Mouse (Mus musculus) embryonic facial prominence, embryonic 12.5 days (tissue): ENCODE results near the gene Gm49387. TPM values are rescaled to one million over a fixed set of nuclear protein-coding genes. Genes with fewer than 3 reads are reported as not detected.

Experiments used
- ATAC-seq: fragments of 200-750 bp; cut with Nextera tagmentation; 2 replicates; pipeline ENCODE4 v1.8.0; 2017; ENCODE audit not compliant: insufficient number of reproducible peaks, insufficient read depth, low FRiP score, low TSS enrichment
- H3K27ac ChIP-seq: fragments of 300-500 bp; sonication (generic); 2 replicates; pipeline ENCODE4 v1.5.1; 2016; ENCODE audit warnings: mild to moderate bottlenecking
- H3K27me3 ChIP-seq: fragments of 300-500 bp; sonication (generic); 2 replicates; pipeline ENCODE4 v1.6.1; 2016; ENCODE audit warnings: mild to moderate bottlenecking, moderate library complexity
- H3K36me3 ChIP-seq: fragments of 300-500 bp; sonication (generic); 2 replicates; pipeline ENCODE4 v1.6.1; 2016; ENCODE audit warnings: mild to moderate bottlenecking
- H3K4me1 ChIP-seq: fragments of 300-500 bp; sonication (generic); 2 replicates; pipeline ENCODE4 v1.6.1; 2016
- H3K4me2 ChIP-seq: fragments of 300-500 bp; sonication (generic); replicated peaks from 2 replicates; pipeline ENCODE4 v1.6.1; 2016; ENCODE audit warnings: mild to moderate bottlenecking, moderate library complexity
- H3K4me3 ChIP-seq: fragments of 300-500 bp; sonication (generic); 2 replicates; pipeline ENCODE4 v1.5.1; 2016; ENCODE audit warnings: mild to moderate bottlenecking
- H3K9ac ChIP-seq: fragments of 300-500 bp; sonication (generic); 2 replicates; pipeline ENCODE4 v1.6.1; 2016; ENCODE audit warnings: mild to moderate bottlenecking, moderate library complexity
- H3K9me3 ChIP-seq: fragments of 300-500 bp; sonication (generic); 2 replicates; pipeline ENCODE4 v1.6.1; 2016; ENCODE audit warnings: mild to moderate bottlenecking, moderate library complexity
- WGBS: fragments of 180-500 bp; shearing (Covaris S2); methylation state at CpG from one replicate; pipeline ENCODE4 v1.1.7; 2016; 5-methylcytosine and 5-hydroxymethylcytosine counted together
- polyA plus RNA-seq: library from polyadenylated mRNA; unstranded; fragments of >200 nt; fragmentation: Nextera tagmentation; extraction: Ambion mirVana; gene quantifications from 2 replicates; pipeline ENCODE4 v1.2.1, GENCODE M21; 2016

The Gm49387 gene
- polyA plus RNA-seq, 1 experiment from 2014 or later = 2.3 TPM

DNA sequence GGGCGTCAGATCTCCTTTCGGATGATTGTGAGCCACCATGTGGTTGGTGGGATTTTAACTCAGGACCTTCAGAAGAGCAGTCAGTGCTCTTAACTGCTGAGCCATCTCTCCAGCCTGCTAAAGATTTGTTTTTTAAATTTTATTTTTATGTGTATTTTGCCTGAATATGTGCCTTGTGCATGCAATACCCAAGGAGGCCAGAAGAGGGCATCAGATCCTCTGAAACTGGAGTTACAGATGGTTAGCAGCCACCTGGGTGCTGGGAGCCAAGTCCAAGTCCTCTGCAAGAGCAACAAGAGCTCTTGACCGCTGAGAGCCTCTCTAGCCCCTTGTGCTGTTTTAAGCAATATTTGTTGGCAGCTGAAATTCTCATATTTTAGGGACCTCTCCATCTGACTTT, 9.7 kb upstream of the Gm49387 start:
- Histone ChIP-seq H3K27me3 (no peaks in the 10 kb centered on the region), H3K27ac (no peak overlapping the region), H3K4me1 (no peaks in the 10 kb centered on the region), H3K9ac (no peak overlapping the region), H3K4me2 (no peak overlapping the region), H3K9me3 (no peaks in the 10 kb centered on the region), H3K4me3 (no peak overlapping the region), H3K36me3 (no peaks in the 10 kb centered on the region)
- ATAC-seq = no peak
- WGBS = 95% methylated on average over 3 of the region's 3 CpGs

DNA sequence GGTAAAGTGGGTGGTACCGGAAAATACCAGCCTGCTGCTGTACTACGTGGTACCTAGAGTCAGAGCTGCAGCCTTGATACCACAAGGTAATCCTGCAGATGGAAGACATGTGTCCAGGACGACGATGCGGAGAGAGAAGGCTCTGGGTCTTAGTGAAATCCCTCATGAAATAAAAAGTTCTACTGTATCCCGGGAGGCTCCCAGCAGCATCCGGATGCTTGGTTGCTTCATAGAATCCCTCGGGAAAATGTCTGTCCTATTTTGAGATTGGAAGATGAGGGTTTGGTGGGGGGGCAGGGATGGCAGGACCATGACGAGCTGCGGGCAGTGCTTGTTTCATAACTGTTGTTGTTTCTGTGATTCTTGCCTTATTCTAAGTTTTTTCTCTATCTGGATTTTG, 7.3 kb upstream of the Gm49387 start:
- Histone ChIP-seq H3K27me3 (no peaks in the 10 kb centered on the region), H3K27ac (no peak overlapping the region), H3K9ac (no peak overlapping the region), H3K9me3 (no peaks in the 10 kb centered on the region), H3K36me3 (no peaks in the 10 kb centered on the region), H3K4me2 (no peak overlapping the region), H3K4me3 (no peak overlapping the region), H3K4me1 (no peaks in the 10 kb centered on the region)
- ATAC-seq = no peak
- 85% methylated on average over 10 of the region's 10 CpGs for WGBS

- 88% methylated on average over 7 of the region's 7 CpGs for WGBS
- Histone ChIP-seq H3K27ac (no peak overlapping the region), H3K9me3 (no peaks in the 10 kb centered on the region), H3K9ac (no peak overlapping the region), H3K36me3 (no peaks in the 10 kb centered on the region), H3K4me1 (peaks cover 6% of the 10 kb centered on the region; the same call in 1 of the 2 replicates), H3K4me3 (no peak overlapping the region), H3K27me3 (no peaks in the 10 kb centered on the region), H3K4me2 (no peak overlapping the region)
- ATAC-seq = no peak
Observed at GRCm38 (mm10) chr14:31645920-31646319, 5.2 kb upstream of the Gm49387 start.

DNA sequence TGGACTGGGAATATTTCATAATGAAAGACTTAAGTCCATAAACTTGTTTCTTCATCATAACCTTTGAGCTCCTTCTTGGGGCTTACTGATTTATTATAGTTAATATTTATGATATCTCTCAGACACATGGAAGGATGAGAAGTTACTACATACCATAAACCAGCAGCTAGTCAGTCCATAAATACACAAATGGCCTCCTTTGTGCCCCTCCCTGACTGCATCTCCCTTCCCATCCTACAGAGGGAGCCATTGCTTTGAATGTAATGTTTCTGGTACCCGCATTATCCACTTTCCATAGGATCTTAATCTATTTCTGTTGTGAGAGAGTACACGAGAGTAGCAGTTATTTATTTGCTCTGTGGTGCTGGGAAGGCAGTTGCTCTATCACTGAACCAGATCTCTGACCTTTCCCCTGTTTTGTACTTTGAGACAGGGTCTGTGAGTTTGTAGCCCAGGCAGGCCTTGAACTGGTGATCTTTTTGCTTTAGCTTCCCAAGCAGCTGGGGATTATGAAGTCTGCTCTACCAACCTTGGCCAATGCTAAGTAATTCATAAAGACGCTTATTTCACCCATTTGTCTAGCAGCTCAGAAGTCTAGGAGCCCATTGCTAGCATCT, 4.4 kb upstream of the Gm49387 start:
- Histone ChIP-seq H3K4me1 (peaks cover 8% of the 10 kb centered on the region; the same call in 1 of the 2 replicates), H3K9me3 (no peaks in the 10 kb centered on the region), H3K36me3 (no peaks in the 10 kb centered on the region), H3K4me3 (no peak overlapping the region), H3K27ac (no peak overlapping the region), H3K4me2 (no peak overlapping the region), H3K27me3 (no peaks in the 10 kb centered on the region), H3K9ac (no peak overlapping the region)
- ATAC-seq = no peak
- 63% methylated on average over 3 of the region's 3 CpGs for WGBS

DNA sequence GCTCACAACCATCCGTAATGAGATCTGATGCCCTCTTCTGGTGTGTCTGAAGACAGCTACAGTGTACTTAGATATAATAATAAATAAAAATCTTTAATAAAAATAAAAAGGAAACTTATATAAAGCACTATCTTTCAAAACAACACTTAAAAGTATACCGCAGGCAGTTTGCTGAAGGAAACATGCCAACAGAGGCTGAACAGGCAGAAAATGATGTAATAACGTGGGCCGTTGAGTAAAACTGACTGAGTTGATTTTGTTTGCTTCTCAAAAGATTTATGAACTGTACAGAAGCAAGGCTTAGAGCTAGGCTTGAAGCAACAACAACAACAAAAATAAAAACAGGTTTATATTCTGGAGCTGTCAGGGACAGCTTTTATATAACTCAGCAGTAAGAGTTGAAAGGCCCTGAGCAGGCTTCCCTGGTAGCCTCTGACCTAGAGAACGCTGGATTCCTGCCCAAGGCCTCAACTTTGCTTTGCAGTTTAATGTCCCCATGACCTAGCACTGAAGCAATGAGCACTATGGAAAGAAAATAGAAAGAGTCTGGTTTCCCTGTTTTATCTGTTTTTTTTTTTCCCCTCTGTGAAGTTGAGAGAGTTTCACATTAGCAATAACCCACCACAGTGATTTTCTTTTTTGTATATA, 3.6 kb upstream of the Gm49387 start:
- Histone ChIP-seq H3K27ac (no peak overlapping the region), H3K36me3 (no peaks in the 10 kb centered on the region), H3K4me2 (no peak overlapping the region), H3K4me3 (no peak overlapping the region), H3K9ac (no peak overlapping the region), H3K9me3 (no peaks in the 10 kb centered on the region), H3K4me1 (peaks cover 10% of the 10 kb centered on the region; the same call in 1 of the 2 replicates), H3K27me3 (no peaks in the 10 kb centered on the region)
- no peak for ATAC-seq
- WGBS = 87% methylated on average over 5 of the region's 5 CpGs

- Histone ChIP-seq H3K9ac (peak overlapping the region; percentile 60), H3K27me3 (no peaks in the 10 kb centered on the region), H3K36me3 (no peaks in the 10 kb centered on the region), H3K4me1 (peaks cover 10% of the 10 kb centered on the region; the same call in 1 of the 2 replicates), H3K4me3 (peak overlapping the region; percentile 52), H3K9me3 (no peaks in the 10 kb centered on the region), H3K27ac (peak overlapping the region; percentile 86; the same call in 1 of the 2 replicates), H3K4me2 (peak overlapping the region; percentile 81)
- 70% methylated on average over 9 of the region's 9 CpGs for WGBS
- no peak for ATAC-seq
Observed at GRCm38 (mm10) chr14:31641506-31642155, 953 bp upstream of the Gm49387 start.

DNA sequence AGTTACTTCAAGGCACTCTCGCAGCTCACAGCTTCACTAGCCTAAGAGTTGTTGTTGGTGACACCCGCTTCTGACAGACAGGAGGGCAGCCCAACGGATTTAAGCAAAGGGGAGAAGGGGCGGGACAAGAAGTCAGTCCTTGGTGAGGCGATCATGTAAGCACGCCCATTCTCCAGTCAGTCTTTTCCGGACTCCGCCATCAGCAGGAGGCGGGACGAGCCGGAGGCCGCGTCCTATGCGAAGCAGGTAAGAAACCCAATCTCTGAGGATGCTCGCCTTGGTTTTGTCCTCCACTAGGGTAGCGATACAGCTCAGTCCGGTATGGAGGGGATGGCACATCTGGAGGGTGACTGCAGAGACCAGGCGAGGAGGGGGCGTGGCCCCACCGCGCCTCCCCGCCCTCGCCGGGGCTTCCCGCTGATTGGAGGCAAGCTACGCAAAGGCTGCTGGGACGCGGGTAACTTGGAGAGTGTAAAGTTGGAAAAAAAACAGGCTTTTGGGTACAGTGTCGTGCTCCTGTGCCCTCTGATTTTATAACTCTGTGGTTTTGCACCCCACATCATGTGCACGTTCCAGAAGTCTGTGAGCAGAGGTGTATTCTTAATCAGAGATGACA, 320 bp upstream of the Gm49387 start, which contains the start of the genes Btd and Hacl1:
TSS of gene Btd (plus strand) at position 139 of the 616 bp plus-strand sequence.
TSS of gene Hacl1 (minus strand) at position 397 of the 616 bp plus-strand sequence.
- Histone ChIP-seq H3K4me1 (peaks cover 10% of the 10 kb centered on the region; the same call in 1 of the 2 replicates), H3K4me2 (peak within 1 kb of the TSS; percentile 81), H3K4me3 (peak within 1 kb of the TSS; percentile 52), H3K27me3 (no peaks in the 10 kb centered on the region), H3K27ac (peak within 1 kb of the TSS; percentile 86), H3K9me3 (no peaks in the 10 kb centered on the region), H3K9ac (peak within 1 kb of the TSS; percentile 60), H3K36me3 (no peaks in the 10 kb centered on the region)
- 0% methylated on average over 30 of the region's 30 CpGs for WGBS
- peak; percentile 98 for ATAC-seq

- no peak for ATAC-seq
- Histone ChIP-seq H3K9me3 (no peaks in the 10 kb centered on the region), H3K27me3 (no peaks in the 10 kb centered on the region), H3K9ac (no peak overlapping the region), H3K36me3 (no peaks in the 10 kb centered on the region), H3K4me3 (no peak overlapping the region), H3K27ac (no peak overlapping the region), H3K4me2 (no peak overlapping the region), H3K4me1 (no peaks in the 10 kb centered on the region)
- WGBS = 71% methylated on average over 7 of the region's 7 CpGs
Observed at GRCm38 (mm10) chr14:31630677-31631076, 10.0 kb downstream of the Gm49387 start.

DNA sequence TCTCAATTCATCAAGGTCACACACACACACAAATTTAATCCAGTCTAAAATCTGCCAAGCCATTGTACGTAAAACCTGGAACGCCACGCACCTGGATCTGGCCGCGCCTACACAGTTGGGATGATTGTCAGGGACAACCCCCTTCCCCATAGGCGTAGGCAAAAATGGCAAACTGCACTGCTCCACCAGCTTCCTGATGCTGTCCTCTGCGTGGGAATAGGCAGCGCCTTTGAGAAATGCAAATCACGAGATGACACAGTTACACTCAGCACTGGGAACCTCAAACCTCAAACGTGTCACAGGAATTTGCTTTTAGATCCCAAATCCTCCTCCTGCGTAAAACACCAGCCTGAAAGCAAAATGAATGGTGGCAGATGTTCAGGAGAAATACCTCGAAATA, 17.9 kb downstream of the Gm49387 start:
- Histone ChIP-seq H3K4me2 (no peak overlapping the region), H3K9me3 (no peaks in the 10 kb centered on the region), H3K27me3 (no peaks in the 10 kb centered on the region), H3K27ac (no peak overlapping the region), H3K36me3 (no peaks in the 10 kb centered on the region), H3K4me1 (no peaks in the 10 kb centered on the region), H3K9ac (no peak overlapping the region), H3K4me3 (no peak overlapping the region)
- no peak for ATAC-seq
- 86% methylated on average over 12 of the region's 12 CpGs for WGBS

DNA sequence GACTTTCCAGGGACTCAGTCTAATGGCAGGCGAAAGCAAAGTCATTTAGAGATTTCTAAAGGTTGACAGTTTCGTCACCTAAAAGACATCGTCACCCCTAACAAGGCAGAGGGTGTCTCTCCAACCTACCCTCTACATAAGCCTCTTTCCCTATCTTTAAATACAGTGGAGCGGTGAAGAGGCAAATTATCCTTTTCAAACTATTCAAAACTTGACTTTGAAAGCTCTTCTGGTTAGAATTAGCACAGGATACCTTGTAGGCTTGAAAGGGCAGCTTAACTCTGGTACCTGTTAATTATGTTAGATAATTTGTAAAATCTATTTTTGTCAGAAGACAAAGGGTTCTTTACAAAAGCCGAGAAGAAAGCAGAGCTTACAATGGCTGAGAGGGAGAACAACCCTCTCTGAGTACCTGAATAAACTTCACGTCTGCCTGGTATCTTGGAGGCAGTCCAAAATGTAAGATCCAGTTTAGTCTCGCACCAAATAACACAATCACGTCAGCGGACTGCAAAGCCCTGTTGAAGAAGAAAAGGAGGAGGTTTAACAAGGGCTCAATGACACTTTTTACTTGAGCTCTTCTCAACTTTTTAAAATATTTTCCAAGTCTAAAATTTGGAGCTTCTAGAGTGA, 20.0 kb downstream of the Gm49387 start:
- Histone ChIP-seq H3K4me1 (no peaks in the 10 kb centered on the region), H3K4me3 (no peak overlapping the region), H3K27me3 (no peaks in the 10 kb centered on the region), H3K9ac (no peak overlapping the region), H3K27ac (no peak overlapping the region), H3K36me3 (no peaks in the 10 kb centered on the region), H3K4me2 (no peak overlapping the region), H3K9me3 (no peaks in the 10 kb centered on the region)
- ATAC-seq = no peak
- WGBS = 72% methylated on average over 9 of the region's 9 CpGs

DNA sequence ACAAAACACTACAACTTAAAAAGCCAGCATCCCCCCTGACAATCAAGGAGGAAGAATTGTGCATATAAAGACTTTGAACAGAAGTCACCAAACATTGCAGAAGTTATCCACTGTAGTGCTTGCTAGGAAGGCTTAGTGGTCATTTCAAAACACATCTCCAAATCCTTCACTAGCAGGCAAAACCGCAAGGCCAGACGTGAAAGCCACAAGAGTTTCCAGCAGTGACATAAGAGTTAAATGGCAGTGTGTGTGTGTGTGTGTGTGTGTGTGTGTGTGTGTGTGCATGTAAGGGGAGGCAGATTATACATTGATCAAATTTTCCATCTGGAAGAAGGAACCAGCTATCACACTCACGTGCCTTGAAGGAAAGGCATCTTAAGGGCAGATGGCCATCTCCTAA, 22.7 kb downstream of the Gm49387 start:
- H3K36me3 ChIP-seq = no peaks in the 10 kb centered on the region
- 80% methylated on average over 3 of the region's 3 CpGs for WGBS
- no peak for ATAC-seq

More for the DNA sequence above, 22.7 kb downstream of the Gm49387 start:
- no peak overlapping the region for H3K4me3 ChIP-seq
- no peak overlapping the region for H3K4me2 ChIP-seq
- no peak overlapping the region for H3K9ac ChIP-seq
- no peaks in the 10 kb centered on the region for H3K9me3 ChIP-seq
- H3K4me1 ChIP-seq = no peaks in the 10 kb centered on the region
- H3K27ac ChIP-seq = no peak overlapping the region
- H3K27me3 ChIP-seq = no peaks in the 10 kb centered on the region
